Mouse (Mus musculus) ovary, postnatal 14 days (tissue): ENCODE results near the gene Lrrfip1.

Experiments
- DNase-seq: peaks from one replicate; pipeline ENCODE4 v3.0.0; 2022; ENCODE audit warnings: low spot score

Gene Lrrfip1

GRCm38 (mm10) chr1:91056416-91056815, 57.9 kb downstream of the Lrrfip1 start:
- DNase-seq, result no peak

- no peak for DNase-seq
Observed at GRCm38 (mm10) chr1:91057311-91058245, 59.0 kb downstream of the Lrrfip1 start.

GRCm38 (mm10) chr1:91058251-91058650, 59.7 kb downstream of the Lrrfip1 start:
- DNase-seq, result no peak

DNA sequence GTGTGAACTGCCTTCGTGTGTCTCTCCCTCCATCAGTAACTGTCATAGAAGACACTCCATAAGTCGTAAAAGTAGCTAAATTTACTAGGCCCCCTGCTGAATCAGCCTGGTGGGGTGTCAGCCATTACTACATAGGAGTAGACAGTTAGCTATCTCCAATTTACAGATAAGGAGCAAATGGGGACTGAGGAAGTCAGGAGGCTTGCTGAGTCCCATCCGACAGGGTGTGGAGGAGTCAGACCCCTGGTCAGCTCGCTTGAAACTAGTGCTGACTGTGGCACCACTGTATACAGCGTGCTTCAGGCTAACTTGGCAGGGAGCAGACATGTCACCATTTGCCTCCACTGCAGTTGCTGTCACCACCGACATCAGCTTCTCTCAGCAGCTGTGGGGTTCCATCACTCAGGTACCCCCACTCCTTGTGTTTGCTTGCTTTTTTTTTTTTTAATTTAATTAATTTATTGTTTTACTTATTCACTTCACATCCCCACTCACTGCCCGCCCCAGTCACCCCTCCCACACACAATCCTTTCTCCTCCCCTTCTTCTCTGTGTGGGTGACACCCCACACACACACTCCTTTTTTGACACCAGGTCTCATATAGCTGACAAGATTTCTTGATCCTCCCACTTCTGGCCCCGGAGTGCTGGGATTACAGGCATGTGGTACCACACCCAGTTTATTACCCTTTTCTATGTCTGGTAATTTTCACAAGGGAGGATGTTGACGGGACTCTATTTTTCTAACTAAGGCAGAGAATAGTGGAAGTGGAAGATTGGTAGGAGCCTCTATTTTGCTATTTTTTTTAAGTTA, 61.5 kb downstream of the Lrrfip1 start:
- no peak for DNase-seq

DNA sequence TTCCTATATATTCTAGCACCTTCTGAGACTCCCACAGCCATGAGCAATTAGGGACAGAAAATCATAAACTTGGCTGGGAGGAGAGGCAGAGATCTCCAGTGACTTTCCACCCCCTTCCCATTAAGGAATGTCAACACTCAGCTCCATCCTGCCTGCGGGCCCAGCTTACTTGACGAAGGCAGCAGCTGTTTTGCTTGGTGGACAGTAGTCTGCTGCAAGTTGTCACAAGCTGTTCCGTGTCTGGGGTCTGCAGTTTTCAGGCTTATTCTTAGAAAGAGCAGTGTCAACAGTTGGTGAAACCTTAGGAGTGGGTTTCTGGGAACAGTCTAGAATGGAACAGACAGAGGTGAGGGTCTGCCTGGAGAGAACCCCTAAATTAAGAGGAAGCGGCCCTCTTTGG, 62.6 kb downstream of the Lrrfip1 start:
- DNase-seq, result no peak

DNA sequence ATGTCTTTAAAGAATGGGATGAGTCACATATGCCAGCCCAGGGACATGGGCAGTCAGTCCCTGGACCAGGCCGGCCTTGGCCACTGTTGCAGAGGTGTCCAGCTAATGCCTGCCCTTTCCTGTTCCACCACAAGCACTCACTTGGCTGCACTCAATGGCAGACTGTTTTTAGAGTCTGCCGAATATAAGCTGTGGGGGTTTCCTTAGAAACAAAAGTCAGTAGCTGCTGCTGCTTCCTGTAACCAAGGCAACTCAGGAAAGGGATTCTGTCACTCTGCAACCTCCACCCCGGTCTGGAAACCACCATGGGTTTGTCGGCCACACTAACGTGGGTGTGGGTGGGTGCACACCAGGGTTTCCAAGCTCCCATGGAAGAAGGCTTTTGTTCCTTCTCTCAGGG, 63.8 kb downstream of the Lrrfip1 start:
- DNase-seq, result no peak

DNA sequence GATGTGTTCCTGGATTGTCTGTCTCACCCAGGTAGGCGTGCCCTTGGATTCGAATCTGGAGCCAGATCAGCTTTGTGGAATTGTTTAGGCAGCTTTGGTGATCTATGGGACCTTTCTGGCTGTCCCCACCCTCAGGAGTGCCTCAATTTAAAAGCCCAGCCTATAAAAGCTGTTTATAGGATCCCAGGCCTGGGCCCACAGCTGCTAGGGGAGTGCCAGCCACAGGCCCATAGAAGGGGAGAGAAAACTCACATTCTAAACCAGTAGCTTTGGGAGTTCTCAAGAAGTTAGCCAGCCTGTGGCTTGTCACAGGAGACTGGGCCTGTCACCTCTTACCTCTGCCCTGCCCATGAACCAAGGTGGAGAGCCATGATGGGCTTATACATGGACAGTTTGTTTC, 65.5 kb downstream of the Lrrfip1 start:
- DNase-seq, result no peak

DNA sequence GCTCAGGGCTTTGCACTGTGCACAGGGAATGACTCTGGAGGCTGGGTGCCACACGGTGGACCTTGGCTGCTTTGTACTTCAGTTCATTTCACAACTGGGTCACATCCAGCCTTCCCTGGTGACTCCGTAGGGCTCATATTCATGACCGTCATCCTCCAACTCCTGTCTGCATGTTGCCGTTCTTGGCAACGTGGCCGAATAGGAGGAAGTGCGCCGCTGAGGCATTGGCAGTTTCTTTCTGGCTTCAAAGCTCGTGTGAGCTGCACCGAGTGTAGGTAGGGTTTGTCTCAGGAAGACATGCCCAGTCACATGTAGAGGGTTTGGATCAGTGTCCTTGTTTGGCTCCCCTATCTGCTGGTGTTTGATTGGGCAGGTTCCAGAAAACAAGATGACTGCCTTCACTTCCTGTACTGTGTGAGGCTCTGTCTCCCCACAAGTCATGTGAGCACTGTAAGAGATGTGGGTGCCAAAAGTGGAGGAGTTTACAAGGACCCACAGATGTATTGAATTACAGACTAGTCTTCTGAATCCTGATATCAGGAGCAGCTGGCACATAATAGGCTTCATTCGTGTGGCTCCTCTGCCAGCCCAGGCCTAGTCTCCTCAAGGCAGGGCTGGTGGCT, 66.5 kb downstream of the Lrrfip1 start:
- DNase-seq, result no peak

DNA sequence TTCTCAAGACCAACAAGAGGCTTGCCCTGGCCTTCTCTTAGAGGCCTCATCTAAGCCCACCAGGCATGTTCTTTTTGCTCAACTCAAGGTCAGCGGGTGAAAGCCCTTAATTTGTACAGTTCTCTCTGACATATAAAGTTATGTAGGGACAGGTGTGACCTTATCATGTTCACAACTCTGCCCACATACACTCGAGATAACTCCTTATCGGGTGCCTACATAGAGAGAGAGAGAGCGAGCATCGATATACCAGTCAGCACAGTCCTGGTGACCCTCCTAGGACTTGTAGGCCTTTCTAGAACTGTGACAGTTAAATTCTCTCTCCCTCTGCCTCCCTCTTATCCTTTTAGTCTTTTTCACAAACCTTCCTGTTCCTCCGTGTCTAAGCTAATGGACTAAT, 67.5 kb downstream of the Lrrfip1 start:
- DNase-seq, result no peak

DNA sequence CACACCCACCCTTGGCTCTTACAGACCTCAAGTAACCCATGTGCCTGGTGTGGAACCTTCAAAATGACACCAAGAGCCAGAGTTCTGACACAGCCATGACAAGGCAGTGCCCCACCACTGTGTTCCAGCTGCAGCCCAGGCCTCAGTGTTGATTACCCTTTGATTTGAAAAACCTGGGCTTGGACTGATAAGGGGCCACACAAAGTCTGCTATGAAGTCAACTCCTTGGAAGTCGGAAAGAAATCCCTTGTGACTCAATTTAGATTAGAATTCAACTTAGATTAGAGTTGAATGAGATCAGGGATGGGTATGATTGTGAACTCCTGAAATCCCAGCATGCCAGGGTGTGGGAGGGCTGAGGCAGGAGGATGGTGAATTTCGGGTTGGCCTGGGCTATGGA, 68.1 kb downstream of the Lrrfip1 start:
- no peak for DNase-seq

GRCm38 (mm10) chr1:91067716-91068115, 69.2 kb downstream of the Lrrfip1 start:
- DNase-seq, result no peak

DNA sequence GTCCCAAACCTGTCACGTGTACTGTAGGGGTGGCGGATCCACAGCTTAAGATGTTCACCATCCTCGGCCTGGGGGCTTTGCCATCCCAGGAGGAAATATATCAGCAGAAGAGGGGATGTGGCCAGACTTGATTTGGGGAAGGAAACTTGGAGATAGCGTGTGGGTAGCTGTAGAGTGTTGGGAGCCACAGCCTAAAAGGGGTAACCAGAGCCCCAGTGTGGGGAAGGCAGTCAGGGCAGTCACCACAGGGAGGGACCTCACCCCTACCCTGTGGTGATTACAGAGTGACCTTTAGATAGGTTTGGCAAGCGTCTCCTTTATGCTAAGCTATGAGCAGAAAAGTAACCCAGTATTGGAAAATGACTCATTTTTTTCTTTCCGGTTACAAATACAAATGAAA, 71.0 kb downstream of the Lrrfip1 start:
- no peak for DNase-seq

GRCm38 (mm10) chr1:91070547-91070946, 72.0 kb downstream of the Lrrfip1 start:
- no peak for DNase-seq

DNA sequence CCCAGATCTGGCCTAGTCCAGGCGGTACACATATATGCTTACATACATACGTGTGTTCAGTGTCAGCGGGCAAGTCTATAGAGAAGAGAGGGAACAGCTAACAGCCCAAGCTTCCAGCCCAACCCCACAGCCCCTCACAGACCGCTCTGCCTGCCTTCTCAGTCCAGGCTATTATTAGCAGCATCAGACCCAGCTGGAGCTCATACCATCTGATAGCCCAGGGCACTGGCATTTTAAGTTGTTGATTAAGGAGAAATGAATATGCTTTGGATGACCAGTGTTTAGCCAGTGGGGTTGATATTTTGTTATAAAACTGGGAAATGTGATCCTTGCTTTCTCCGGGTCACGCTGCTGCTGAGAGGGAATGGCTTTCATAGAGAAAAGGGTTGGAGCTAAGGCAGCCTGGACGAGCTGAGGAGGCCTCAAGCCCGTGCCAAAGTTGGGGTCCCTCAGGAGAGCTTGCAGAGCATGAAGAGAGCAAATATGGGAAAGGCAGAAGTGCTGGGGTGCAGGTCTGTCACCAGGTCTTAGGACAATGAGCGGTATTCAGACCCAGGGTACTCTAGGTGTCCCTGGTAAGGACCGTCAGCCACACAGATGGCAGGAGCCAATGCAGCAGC, 73.2 kb downstream of the Lrrfip1 start:
- no peak for DNase-seq

DNA sequence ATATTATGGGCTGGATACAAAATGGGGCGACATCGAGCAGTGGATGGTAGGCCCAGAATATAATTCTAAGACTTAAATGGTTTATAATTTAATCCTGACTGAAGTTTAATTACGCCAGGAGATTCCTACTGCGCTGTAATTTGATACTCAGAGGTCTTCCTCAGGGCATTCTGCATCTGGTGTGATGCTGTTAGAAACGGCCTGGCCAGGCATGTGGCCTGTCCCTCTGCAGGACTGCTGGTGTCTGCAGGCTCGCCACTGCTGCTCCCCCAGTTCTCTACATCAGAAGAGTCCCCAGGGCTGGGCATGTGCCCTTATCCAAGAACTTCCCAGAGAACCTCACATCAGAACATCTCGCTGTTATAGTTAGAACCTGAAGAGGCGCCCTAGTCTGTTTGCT, 78.4 kb downstream of the Lrrfip1 start:
- DNase-seq, result no peak

DNA sequence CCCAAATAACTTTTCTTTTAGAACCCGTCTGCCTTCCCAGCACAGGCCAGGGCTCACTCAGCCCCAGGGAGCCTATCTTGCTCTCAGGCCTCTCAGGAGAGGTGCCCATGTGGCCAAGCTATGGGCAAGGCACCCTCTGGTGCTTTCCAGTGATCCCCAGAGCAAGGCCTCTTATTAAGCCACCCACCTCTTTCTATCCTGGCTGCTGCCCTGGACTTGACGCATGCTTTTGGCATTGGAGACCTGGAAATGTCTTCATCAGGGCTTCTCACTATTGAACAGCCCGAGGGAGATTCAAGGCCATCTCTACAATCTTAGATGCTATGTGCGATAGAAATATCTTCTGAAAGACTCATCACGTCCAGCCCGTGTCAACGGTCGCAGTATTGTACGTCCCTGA, 78.9 kb downstream of the Lrrfip1 start:
- no peak for DNase-seq

DNA sequence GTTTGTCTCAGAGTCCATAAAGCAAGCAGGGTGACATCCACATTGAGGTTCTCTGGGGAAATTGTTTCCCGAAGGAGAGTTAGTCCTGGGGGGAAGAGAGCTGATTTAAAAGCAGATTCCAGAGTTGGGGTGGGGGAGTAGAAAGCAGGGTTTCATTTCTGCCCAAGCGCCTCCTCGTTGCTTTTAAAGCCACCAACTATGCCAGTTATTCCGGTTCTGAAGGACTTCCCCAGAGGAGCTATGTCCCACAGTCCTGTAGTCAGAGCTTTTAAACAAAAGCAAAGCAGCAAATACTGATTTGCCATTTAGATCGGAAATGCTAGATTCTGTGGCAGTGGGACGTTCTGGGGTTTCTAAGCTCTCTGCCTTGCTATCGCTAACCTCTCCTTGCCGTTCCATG, 79.4 kb downstream of the Lrrfip1 start:
- DNase-seq, result no peak

- DNase-seq, result no peak
Observed at GRCm38 (mm10) chr1:91079740-91080422, 81.3 kb downstream of the Lrrfip1 start.

- DNase-seq, result no peak
Observed at GRCm38 (mm10) chr1:91080423-91080749, 81.8 kb downstream of the Lrrfip1 start.

- DNase-seq, result no peak
Observed at GRCm38 (mm10) chr1:91084374-91084773, 85.8 kb downstream of the Lrrfip1 start.

DNA sequence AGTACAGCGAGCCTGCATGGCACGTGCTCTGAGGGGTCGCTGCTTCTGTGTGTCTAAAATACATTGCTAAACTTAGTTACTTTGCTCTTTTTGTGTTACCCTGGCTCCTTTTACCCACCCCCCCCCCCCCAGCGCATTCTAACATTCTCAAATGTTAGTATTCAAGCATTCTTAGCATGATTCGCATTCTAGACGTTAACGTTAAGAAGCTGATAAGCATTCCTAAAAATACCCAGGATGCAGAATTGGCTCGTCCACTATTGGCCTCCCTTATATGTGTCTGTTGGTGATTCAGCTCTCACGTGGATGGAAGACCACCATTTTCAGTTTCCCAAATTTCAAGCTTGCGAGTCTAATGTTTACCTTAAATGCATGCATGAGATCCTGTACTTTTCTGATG, 86.5 kb downstream of the Lrrfip1 start:
- DNase-seq, result no peak

GRCm38 (mm10) chr1:91085686-91086085, 87.1 kb downstream of the Lrrfip1 start:
- DNase-seq, result no peak
